Comparison of ENCODE assay signal across 8 mouse cellular contexts in the genomic region with DNA sequence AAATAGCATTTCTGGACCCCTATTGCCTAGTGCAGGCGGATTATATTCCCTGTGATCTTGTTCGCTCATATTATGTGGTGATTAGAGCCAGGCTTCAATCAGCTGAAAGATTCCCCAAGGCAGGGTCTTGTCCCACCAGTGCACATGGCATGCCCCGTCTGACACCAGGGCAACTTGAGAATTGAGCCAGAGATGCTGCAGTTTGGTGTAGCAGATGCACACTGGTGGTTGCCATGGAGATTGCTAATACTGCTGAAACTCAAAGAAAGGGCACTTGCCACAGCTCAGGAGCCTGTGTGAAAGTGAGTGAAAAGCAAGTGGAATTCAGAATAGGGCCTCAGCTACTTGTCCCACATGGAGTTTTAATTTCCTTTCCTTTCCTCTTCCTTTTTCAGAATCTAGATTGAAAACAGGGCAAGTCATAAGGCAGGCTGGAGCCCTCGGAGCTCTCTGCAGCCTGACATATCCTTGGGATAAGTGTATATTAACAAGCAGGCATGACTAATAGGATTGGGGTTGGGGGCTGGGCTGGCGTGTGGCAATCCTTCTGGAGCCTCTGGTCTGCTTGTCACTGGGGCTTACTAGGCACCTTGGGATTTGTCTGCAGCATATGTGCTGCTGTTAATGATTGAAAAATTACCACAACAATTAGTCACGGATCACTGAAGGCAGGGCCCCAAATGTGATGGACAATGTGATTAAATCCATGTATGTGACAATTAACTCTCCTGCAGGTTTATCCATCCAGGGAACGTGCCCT.
DNase-seq lines count a peak whose midpoint lies in the region; ATAC-seq lines count a peak whose summit lies in the region.

No protein-coding gene starts in this region.

- no peaks in the 10 kb centered on the region for H3K27me3 ChIP-seq in limb, embryonic 12.5 days

- H3K4me3 ChIP-seq in limb, embryonic 12.5 days (replicated peaks): no peak overlapping the region

- peak overlapping the region; percentile 27 for H3K4me2 ChIP-seq in limb, embryonic 12.5 days

- H3K27ac ChIP-seq in limb, embryonic 12.5 days: peak overlapping the region; percentile 51; the same call in 1 of the 2 replicates

- no peaks in the 10 kb centered on the region for H3K9me3 ChIP-seq in limb, embryonic 12.5 days

- intact Hi-C loops in gastrocnemius, postnatal 14 days (cut with DNase I; ENCODE audit: low total_unique reads): loop anchor here (5.0 kb wide), 1 partner anchor 1029 kb away; no protein-coding TSS in a partner anchor

- H3K4me1 ChIP-seq in limb, embryonic 12.5 days (replicated peaks): peaks cover 13% of the 10 kb centered on the region

- H3K9ac ChIP-seq in limb, embryonic 12.5 days (replicated peaks): no peak overlapping the region

- ATAC-seq in limb, embryonic 12.5 days (ENCODE audit: insufficient number of reproducible peaks, insufficient read depth, low FRiP score, low TSS enrichment, low read depth): peak; percentile 83

- H3K36me3 ChIP-seq in limb, embryonic 12.5 days: no peaks in the 10 kb centered on the region

- peak; percentile 67 for DNase-seq in Muller cell, postnatal 12 days (ENCODE audit: inconsistent ontology term)
- peak; percentile 84 for DNase-seq in embryo, embryonic 11 days
- DNase-seq in kidney, adult 11 months: peak; percentile 45
- DNase-seq in gastrocnemius, postnatal 14 days: no peak
- DNase-seq in urinary bladder, postnatal 25 days (ENCODE audit: low spot score): no peak
- DNase-seq in liver: no peak
- no peak for DNase-seq in spleen, postnatal 4 days (ENCODE audit: low spot score in 2 of 2)

- 17% methylated on average over 7 of the region's 7 CpGs for WGBS in limb, embryonic 12.5 days

Comparison
In these comparisons a context has a peak if more than half of its experiments do, and no peak if none do; other contexts are left out.
1. DNase-seq: peak in Muller cell, postnatal 12 days (single experiment), embryo, embryonic 11 days (single experiment) and kidney, adult 11 months (single experiment); none in gastrocnemius, postnatal 14 days (single experiment), urinary bladder, postnatal 25 days (single experiment), liver (single experiment) and spleen, postnatal 4 days (0 of 2).